Mouse (Mus musculus): ENCODE results near the gene 4930590J08Rik. TPM values are rescaled to one million over a fixed set of nuclear protein-coding genes. Genes with fewer than 3 reads are reported as not detected.
"Not testable (repeated sequence)": the region's sequence is repeated elsewhere in the genome, so short reads cannot be mapped to it uniquely, and the experiment has no call there.

Gene 4930590J08Rik
- total and polyA plus RNA-seq, 3 experiments = 0.12 to 2.3 (median 2.0) TPM

GRCm38 (mm10) chr6:91938491-91938890, 35.9 kb downstream of the 4930590J08Rik start:
- Histone ChIP-seq H3K4me3 (ENCODE audit: low read depth, low read length) (no peak overlapping the region), H3K9me3 (replicated peaks) (no peaks in the 10 kb centered on the region), H3K4me1 (ENCODE audit: insufficient read depth, low read depth, low read length) (no peaks in the 10 kb centered on the region), H3K27me3 (ENCODE audit: insufficient read depth, low read length) (peaks cover 23% of the 10 kb centered on the region), H3K36me3 (replicated peaks) (no peaks in the 10 kb centered on the region)
- no peak for ATAC-seq (ENCODE audit: extremely low read depth, insufficient number of reproducible peaks, low FRiP score, poor library complexity, severe bottlenecking)
- TF ChIP-seq GATA1 (IDR thresholded peaks at IDR 0.05; ENCODE audit: borderline replicate concordance, low read length) (no peak), GATA2 (IDR thresholded peaks at IDR 0.05; ENCODE audit: borderline replicate concordance, low read depth, low read length) (no peak), TAL1 (conservative IDR thresholded peaks at IDR 0.05; ENCODE audit: low read depth, low read length) (no peak)
- DNase-seq (ENCODE audit: low spot score) = no peak

- no peak for TF ChIP-seq TAL1 (conservative IDR thresholded peaks at IDR 0.05; ENCODE audit: low read depth, low read length)
- TF ChIP-seq CTCF (IDR thresholded peaks at IDR 0.05; ENCODE audit: low read depth, low read length) = no peak
- TF ChIP-seq GATA1 (IDR thresholded peaks at IDR 0.05; ENCODE audit: borderline replicate concordance, low read length) = no peak
- no peak for TF ChIP-seq GATA2 (IDR thresholded peaks at IDR 0.05; ENCODE audit: borderline replicate concordance, low read depth, low read length)
- no peak for TF ChIP-seq POLR2AphosphoS5 (IDR thresholded peaks at IDR 0.05; ENCODE audit: insufficient replicate concordance, low read depth, low read length)
- ATAC-seq (ENCODE audit: extremely low read depth, insufficient number of reproducible peaks, low FRiP score, poor library complexity, severe bottlenecking) (no peak), DNase-seq (ENCODE audit: low spot score) (no peak)
- Histone ChIP-seq H3K9me3 (replicated peaks) (no peaks in the 10 kb centered on the region), H3K36me3 (replicated peaks) (no peaks in the 10 kb centered on the region), H3K4me3 (ENCODE audit: low read depth, low read length) (no peak overlapping the region), H3K4me1 (ENCODE audit: insufficient read depth, low read depth, low read length) (no peaks in the 10 kb centered on the region), H3K27me3 (ENCODE audit: insufficient read depth, low read length) (no peaks in the 10 kb centered on the region; the same call in 1 of the 2 replicates)
These were observed 45.8 kb downstream of the 4930590J08Rik start for GRCm38 (mm10) chr6:91948426-91948825.

GRCm38 (mm10) chr6:91958015-91958414, 55.4 kb downstream of the 4930590J08Rik start:
- DNase-seq (ENCODE audit: low spot score); H3K4me3 ChIP-seq (ENCODE audit: low read depth, low read length); H3K36me3 ChIP-seq (replicated peaks); ATAC-seq (ENCODE audit: extremely low read depth, insufficient number of reproducible peaks, low FRiP score, poor library complexity, severe bottlenecking); H3K4me1 ChIP-seq (ENCODE audit: insufficient read depth, low read depth, low read length); H3K9me3 ChIP-seq (replicated peaks); H3K27me3 ChIP-seq (ENCODE audit: insufficient read depth, low read length): not testable (repeated sequence)

DNA sequence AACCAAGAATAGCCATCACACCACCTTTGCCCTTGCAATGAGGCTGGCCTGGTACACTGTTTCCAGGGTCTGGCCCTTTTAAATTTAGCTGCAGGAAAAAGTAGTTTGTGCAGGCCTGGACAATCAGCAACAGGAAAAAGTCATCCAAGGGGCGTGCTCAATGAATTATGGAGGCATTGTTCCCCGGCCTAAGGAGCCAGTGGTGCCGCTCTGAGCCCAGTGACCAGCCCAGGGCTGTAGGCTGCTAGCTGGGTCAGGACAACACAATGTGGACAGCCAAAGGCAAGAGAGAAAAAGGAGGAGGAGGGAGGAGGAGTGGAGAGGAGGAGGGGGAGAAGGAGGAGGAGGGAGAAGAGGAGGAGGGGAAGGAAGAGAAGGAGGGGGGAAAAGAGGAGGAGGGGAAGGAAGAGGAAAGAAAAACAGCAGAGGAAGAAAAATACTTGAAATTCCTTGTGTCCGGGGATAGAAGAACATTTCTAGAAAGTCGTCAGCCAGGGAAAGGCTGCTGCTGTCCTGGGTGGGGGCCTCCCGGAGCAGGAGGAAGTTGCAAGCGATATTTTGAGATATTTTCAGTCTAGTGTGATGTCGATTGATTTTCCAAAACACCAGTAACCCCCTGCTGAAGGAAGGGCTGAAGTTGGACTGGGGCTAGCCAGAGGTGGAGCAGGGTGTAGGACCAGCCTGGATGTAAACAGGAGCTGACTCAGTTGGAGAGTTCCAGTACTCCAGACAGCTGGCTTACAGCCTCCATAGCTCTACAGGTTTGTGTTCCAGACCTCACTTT, 57.6 kb downstream of the 4930590J08Rik start:
- ATAC-seq (ENCODE audit: extremely low read depth, insufficient number of reproducible peaks, low FRiP score, poor library complexity, severe bottlenecking) (no peak), DNase-seq (ENCODE audit: low spot score) (no peak)
- no peaks in the 10 kb centered on the region for H3K36me3 ChIP-seq (replicated peaks)
- H3K4me3 ChIP-seq (ENCODE audit: low read depth, low read length) = no peak overlapping the region
- H3K27me3 ChIP-seq (ENCODE audit: insufficient read depth, low read length) = peaks cover 2% of the 10 kb centered on the region; the same call in 1 of the 2 replicates
- H3K4me1 ChIP-seq (ENCODE audit: insufficient read depth, low read depth, low read length) = no peaks in the 10 kb centered on the region
- no peaks in the 10 kb centered on the region for H3K9me3 ChIP-seq (replicated peaks)
- TF ChIP-seq POLR2AphosphoS5 (IDR thresholded peaks at IDR 0.05; ENCODE audit: insufficient replicate concordance, low read depth, low read length) = no peak
- no peak for TF ChIP-seq CTCF (IDR thresholded peaks at IDR 0.05; ENCODE audit: low read depth, low read length)
- TF ChIP-seq TAL1 (conservative IDR thresholded peaks at IDR 0.05; ENCODE audit: low read depth, low read length) = no peak
- no peak for TF ChIP-seq GATA2 (IDR thresholded peaks at IDR 0.05; ENCODE audit: borderline replicate concordance, low read depth, low read length)
- no peak for TF ChIP-seq GATA1 (IDR thresholded peaks at IDR 0.05; ENCODE audit: borderline replicate concordance, low read length)

DNA sequence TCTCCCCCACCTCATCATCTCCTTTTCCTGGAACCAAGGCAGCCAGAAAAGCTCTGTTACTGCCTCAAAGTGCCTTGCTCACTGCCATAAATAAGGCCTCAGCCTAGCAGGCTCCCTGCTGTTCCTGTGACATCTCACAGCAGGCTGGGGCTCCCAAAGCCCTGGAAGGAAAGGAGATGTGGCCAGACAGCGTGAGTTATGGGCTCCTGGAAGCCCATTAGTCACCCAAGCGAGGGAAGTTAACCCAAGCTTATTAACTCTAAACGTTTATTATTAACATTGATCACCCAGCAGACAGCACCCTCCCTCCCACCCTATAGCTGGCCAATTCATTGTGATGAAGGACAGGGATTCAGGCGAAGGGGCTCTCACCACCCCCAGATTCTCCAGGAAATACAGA, 60.8 kb downstream of the 4930590J08Rik start:
- no peaks in the 10 kb centered on the region for H3K4me1 ChIP-seq (ENCODE audit: insufficient read depth, low read depth, low read length)
- ATAC-seq (ENCODE audit: extremely low read depth, insufficient number of reproducible peaks, low FRiP score, poor library complexity, severe bottlenecking) (no peak), DNase-seq (ENCODE audit: low spot score) (no peak)
- no peaks in the 10 kb centered on the region for H3K9me3 ChIP-seq (replicated peaks)
- H3K4me3 ChIP-seq (ENCODE audit: low read depth, low read length) = no peak overlapping the region
- H3K27me3 ChIP-seq (ENCODE audit: insufficient read depth, low read length) = peaks cover 4% of the 10 kb centered on the region
- TF ChIP-seq POLR2AphosphoS5 (IDR thresholded peaks at IDR 0.05; ENCODE audit: insufficient replicate concordance, low read depth, low read length) = no peak
- no peak for TF ChIP-seq GATA2 (IDR thresholded peaks at IDR 0.05; ENCODE audit: borderline replicate concordance, low read depth, low read length)
- TF ChIP-seq GATA1 (IDR thresholded peaks at IDR 0.05; ENCODE audit: borderline replicate concordance, low read length) = no peak
- TF ChIP-seq CTCF (IDR thresholded peaks at IDR 0.05; ENCODE audit: low read depth, low read length) = no peak
- TF ChIP-seq TAL1 (conservative IDR thresholded peaks at IDR 0.05; ENCODE audit: low read depth, low read length) = no peak
- no peaks in the 10 kb centered on the region for H3K36me3 ChIP-seq (replicated peaks)

DNA sequence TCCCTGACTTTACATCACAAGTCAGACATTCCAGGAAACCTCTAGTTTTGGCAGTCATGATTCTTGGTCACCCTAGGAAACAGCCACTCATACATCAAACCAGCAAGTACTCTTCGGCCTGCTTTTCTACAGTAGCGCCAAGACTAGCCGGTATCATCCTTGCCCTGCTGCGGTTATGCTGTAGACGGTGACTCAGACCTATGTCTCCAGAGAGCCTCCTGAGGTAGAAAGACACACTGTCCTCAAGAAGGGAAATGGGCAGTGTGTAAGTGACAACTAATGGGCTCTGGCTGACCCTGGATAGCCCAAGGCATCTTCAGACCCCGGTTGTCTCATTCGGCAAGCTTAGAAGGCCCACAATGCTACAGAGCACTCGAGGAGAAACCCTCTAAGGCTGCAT, 62.5 kb downstream of the 4930590J08Rik start:
- H3K36me3 ChIP-seq (replicated peaks) = no peaks in the 10 kb centered on the region
- H3K4me3 ChIP-seq (ENCODE audit: low read depth, low read length) = no peak overlapping the region
- no peak for TF ChIP-seq GATA2 (IDR thresholded peaks at IDR 0.05; ENCODE audit: borderline replicate concordance, low read depth, low read length)
- no peak for TF ChIP-seq GATA1 (IDR thresholded peaks at IDR 0.05; ENCODE audit: borderline replicate concordance, low read length)
- TF ChIP-seq TAL1 (conservative IDR thresholded peaks at IDR 0.05; ENCODE audit: low read depth, low read length) = no peak
- TF ChIP-seq CTCF (IDR thresholded peaks at IDR 0.05; ENCODE audit: low read depth, low read length) = no peak
- TF ChIP-seq POLR2AphosphoS5 (IDR thresholded peaks at IDR 0.05; ENCODE audit: insufficient replicate concordance, low read depth, low read length) = no peak
- H3K27me3 ChIP-seq (ENCODE audit: insufficient read depth, low read length) = peaks cover 8% of the 10 kb centered on the region
- H3K9me3 ChIP-seq (replicated peaks) = no peaks in the 10 kb centered on the region
- H3K4me1 ChIP-seq (ENCODE audit: insufficient read depth, low read depth, low read length) = no peaks in the 10 kb centered on the region
- DNase-seq (ENCODE audit: low spot score) = no peak
- ATAC-seq (ENCODE audit: extremely low read depth, insufficient number of reproducible peaks, low FRiP score, poor library complexity, severe bottlenecking) = no peak
